Mouse (Mus musculus) liver (tissue): ENCODE measurements around the gene Gm44503.
A peak's percentile ranks its signal among the peaks of the same experiment; 100 is the strongest.

ENCODE experiments used
- DNase-seq: peaks from one replicate; pipeline ENCODE4 v3.0.0-alpha.2; 2020; ENCODE audit warnings: mixed read lengths

Gene Gm44503

DNA sequence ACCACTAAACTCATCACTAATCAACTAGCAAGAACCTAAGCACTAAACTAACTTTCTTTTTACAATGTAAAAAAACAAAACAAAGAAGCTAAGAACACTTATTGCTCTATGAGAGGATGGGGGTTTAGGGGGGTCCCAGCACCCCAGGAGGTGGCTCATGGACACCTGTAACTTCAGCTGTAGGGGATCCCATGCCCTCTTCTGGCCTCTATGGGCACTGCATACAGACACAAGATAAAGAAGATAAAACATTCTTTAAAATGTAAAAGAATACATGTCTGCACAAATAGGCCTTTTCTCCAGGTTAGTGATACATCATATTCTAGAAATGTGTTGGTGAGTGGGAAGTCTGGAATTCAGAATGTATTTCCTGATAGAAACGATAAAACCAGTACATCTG lies 74.8 kb downstream of the Gm44503 start:
- DNase-seq = no peak

DNA sequence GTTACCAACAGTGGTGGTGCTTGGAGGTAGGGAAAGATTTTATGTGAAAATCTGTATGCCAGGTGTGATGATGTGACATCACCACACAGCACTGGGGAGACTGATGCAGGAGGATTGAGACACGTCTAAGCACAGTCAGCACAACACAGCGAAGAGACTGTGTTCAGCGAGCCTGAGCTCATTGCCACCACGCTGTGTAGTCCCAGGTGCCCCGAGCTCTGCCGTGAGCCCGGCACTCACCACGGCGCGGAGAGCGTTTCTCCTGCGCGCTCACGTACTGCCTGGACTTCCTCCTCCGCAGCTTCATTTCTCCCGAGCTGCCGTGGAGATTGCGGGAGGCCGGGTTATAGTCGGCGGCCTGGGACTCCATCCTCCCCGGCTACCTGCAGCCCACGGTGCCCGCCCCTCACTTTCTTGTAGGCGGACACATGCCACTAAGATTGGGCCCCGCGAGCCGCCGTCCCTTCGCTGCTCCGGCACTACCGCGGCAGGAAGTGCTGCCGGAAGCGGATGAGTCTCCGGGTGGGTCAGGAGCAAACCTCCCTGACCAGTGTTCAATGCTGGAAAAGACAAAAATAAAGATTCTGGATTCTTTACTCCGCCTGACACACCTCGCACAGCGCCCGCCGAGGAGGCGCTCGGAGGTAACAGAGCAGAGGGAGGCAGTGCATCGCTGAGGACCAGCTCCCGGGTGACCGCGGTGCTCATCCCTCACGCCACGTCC lies 80.7 kb downstream of the Gm44503 start:
- DNase-seq = peak; percentile 90

DNA sequence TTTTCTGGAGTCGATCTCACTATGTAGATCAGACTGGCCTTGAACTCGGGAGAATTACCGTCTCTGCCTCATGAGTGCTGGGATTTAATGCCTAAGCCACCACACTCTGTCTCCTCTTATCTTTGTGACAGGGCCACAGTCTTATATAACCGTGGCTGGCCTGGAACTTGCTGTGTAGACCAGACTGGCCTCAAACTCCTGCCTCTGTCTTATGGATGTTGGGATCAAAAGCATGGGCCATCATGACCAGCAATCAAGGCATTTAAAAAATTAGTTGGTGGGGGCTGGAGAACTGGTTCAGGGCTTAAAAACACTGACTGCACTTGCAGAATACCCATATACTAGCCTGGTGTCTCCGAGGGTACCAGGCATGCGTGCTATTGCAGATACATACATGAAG lies 81.4 kb downstream of the Gm44503 start, which contains the start of gene Pigb:
Gene Pigb, minus strand, starts transcription at position 299 of the 400 bp plus-strand sequence.
- DNase-seq = no peak

- peak; percentile 83 for DNase-seq
Observed at GRCm38 (mm10) chr9:73044146-73045079, 85.8 kb downstream of the Gm44503 start, which contains the start of gene Rab27a. Gene Rab27a, plus strand, starts transcription at chr9:73044854.

DNA sequence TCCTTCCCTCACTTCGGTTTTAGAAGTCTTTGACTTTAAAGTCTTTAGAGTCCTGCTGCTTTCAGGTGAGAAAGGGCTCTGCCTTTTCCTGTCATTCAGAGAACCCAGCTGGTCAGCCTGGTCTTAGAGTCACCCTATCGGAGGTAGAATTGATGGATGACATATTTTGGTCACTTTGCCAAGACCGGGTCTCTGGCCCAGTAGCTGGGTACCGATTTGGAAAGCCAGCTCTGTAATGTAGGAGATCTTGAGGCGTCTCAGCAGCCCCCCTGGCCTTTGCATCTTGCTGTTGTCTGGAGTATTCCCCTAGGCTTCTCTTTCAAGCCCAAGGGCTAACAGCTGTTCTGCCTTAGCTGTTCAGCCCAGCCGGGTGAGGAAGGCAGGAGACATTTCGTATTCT lies 86.6 kb downstream of the Gm44503 start:
- no peak for DNase-seq

GRCm38 (mm10) chr9:73045711-73046110 lies 87.1 kb downstream of the Gm44503 start:
- DNase-seq = no peak

DNA sequence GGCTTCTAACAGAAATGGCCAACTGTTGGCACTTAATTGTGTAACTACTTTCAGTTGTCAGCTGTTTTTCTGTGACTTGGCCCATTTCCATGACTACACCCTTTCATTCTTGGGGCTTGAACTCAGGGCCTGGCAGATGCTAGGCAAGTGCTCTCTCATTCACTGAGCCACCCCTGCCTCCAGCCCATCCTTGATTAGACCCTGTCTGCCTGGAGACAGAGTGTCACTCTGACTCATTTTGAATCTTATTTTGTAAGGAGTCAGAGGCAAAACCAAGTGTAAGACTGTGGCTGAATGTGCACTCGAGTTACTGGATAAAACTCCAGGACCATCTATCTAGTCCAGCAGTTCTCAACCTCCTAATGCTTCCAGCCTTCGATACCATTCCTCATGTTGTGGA lies 89.3 kb downstream of the Gm44503 start:
- DNase-seq = no peak

DNA sequence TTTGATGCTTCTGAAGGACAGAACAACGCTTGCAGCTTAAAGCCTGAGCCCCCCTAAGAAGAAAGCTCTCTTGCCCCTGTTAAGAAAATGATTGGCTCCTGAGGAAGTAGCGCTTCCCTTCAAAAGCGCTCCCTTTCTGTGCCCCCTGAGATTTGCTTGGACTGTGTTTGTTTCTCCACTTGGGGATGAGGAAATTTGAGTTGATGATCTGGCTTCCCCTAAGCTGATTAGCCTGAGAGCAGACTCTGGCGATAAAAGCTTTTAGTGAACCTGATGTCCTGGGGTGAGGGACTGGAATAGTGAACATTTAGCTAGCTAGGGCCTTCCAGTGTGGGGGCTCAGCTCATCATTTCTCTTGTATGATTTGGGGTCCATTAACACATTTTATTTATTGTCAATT lies 90.3 kb downstream of the Gm44503 start:
- no peak for DNase-seq

DNA sequence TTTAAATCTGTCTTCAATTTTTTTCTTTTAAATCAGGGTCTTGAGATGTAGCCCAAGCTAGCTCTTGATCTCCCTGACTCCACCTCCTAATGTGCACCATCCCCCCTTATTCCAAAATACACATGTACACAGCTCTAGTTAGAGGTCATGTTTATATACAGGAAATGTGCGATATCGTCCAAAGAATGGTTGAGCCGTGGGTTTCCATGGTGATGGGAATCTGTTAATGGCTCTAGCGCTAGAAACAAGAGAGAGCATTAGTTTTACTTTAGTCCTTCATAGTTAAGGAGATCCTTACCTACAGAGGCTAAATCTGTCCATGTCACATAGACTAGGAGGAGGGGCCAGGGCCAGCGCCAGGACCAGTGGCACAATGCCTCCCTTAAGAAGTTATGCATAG lies 91.2 kb downstream of the Gm44503 start:
- DNase-seq = no peak

GRCm38 (mm10) chr9:73050606-73051005 lies 92.0 kb downstream of the Gm44503 start:
- no peak for DNase-seq

DNA sequence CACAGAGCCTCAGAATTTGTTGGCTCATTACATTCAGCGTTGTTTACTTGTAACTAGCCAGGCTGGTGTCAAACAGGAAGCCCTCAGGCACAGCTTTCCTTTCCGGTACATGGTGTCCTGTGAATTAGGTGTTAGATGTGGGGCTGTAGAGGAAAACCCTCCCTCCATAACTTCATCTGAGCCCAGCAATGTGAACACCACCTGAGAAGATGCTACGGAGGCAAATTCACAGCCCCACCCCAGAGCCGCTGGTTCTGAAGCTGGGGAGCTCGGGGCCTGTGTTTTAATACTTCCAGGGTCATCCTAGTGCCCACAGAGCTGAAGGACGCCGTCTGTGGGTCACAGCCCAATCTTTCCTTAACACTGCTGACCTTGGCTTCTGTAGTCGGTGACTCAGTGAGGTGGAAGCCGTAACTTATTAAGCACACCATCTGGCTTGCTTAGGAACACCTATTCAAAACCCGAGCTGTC lies 96.8 kb downstream of the Gm44503 start:
- no peak for DNase-seq

DNA sequence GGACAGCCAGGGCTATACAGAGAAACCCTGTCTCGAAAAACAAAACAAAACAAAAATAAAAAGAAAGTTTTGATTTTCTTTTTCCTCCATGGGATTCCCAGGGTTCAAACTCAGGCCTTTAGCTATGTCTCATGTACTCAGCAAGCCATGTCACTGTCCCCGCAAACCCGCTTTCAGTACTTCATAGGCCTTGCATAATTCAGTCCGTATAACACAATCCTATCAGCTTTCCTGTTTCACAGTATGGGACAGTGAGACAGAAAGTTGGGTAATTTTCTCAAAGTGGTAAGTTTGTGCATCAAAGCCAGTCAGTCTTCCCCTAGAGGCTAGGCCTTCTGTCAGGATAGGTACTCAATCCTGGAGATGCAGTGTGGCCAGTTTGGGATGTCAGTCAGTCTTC lies 100.6 kb downstream of the Gm44503 start:
- DNase-seq = no peak

GRCm38 (mm10) chr9:73063621-73064290 lies 105.1 kb downstream of the Gm44503 start:
- no peak for DNase-seq
